Mouse (Mus musculus) frontal cortex, adult (tissue): ENCODE data around the gene Opalin.

ENCODE experiments used
- ATAC-seq: cut with Nextera tagmentation; 2 replicates; pipeline ENCODE4 v1.9.2; 2017; ENCODE audit warnings: mild to moderate bottlenecking, moderate library complexity, mixed read lengths; ENCODE audit not compliant: low TSS enrichment

The Opalin gene

GRCm38 (mm10) chr19:41073746-41074455, 3.0 kb downstream of the Opalin start:
- ATAC-seq: no peak

GRCm38 (mm10) chr19:41071500-41071899, 5.4 kb downstream of the Opalin start:
- peak; percentile 95 for ATAC-seq

- peak; percentile 93 for ATAC-seq
Observed at GRCm38 (mm10) chr19:41054702-41055101, 22.2 kb downstream of the Opalin start.

- ATAC-seq: no peak
Observed at GRCm38 (mm10) chr19:41053530-41053929, 23.4 kb downstream of the Opalin start.

GRCm38 (mm10) chr19:41052247-41052646, 24.7 kb downstream of the Opalin start:
- ATAC-seq: no peak

- no peak for ATAC-seq
Observed at GRCm38 (mm10) chr19:41051714-41052113, 25.2 kb downstream of the Opalin start.

GRCm38 (mm10) chr19:41048187-41048559, 28.7 kb downstream of the Opalin start:
- ATAC-seq: no peak

GRCm38 (mm10) chr19:41047437-41048186, 29.3 kb downstream of the Opalin start:
- no peak for ATAC-seq

GRCm38 (mm10) chr19:41045091-41045770, 31.7 kb downstream of the Opalin start:
- ATAC-seq: no peak

- ATAC-seq: no peak
Observed at GRCm38 (mm10) chr19:41039110-41039509, 37.8 kb downstream of the Opalin start.

GRCm38 (mm10) chr19:41035809-41036551, 40.9 kb downstream of the Opalin start:
- peak; percentile 95 for ATAC-seq

GRCm38 (mm10) chr19:41031869-41032268, 45.0 kb downstream of the Opalin start:
- ATAC-seq: no peak

- no peak for ATAC-seq
Observed at GRCm38 (mm10) chr19:41031009-41031408, 45.9 kb downstream of the Opalin start.

GRCm38 (mm10) chr19:41030161-41030560, 46.8 kb downstream of the Opalin start:
- no peak for ATAC-seq

GRCm38 (mm10) chr19:41029219-41029618, 47.7 kb downstream of the Opalin start, which contains the start of gene Dntt:
Dntt (plus strand) TSS chr19:41029275.
- ATAC-seq: no peak

GRCm38 (mm10) chr19:41027601-41028000, 49.3 kb downstream of the Opalin start:
- ATAC-seq: no peak

GRCm38 (mm10) chr19:41027024-41027423, 49.9 kb downstream of the Opalin start:
- ATAC-seq: no peak

GRCm38 (mm10) chr19:41026551-41026950, 50.4 kb downstream of the Opalin start:
- no peak for ATAC-seq

GRCm38 (mm10) chr19:41022244-41022643, 54.7 kb downstream of the Opalin start:
- 0 out of 2 replicates have a peak, but pooled peaks have one; percentile 62 for ATAC-seq

GRCm38 (mm10) chr19:41020537-41020936, 56.4 kb downstream of the Opalin start:
- ATAC-seq: no peak

- no peak for ATAC-seq
Observed at GRCm38 (mm10) chr19:41019164-41019675, 57.7 kb downstream of the Opalin start.
